Mouse (Mus musculus) cerebellum, adult (tissue): ENCODE measurements around the gene Tssk6.
A peak's percentile ranks its signal among the peaks of the same experiment; 100 is the strongest.

Experiments used
- ATAC-seq: cut with Nextera tagmentation; 2 replicates; pipeline ENCODE4 v1.9.2; 2017; ENCODE audit warnings: mild to moderate bottlenecking, moderate library complexity, mixed read lengths; ENCODE audit not compliant: insufficient number of reproducible peaks, low FRiP score, low TSS enrichment

The Tssk6 gene

DNA sequence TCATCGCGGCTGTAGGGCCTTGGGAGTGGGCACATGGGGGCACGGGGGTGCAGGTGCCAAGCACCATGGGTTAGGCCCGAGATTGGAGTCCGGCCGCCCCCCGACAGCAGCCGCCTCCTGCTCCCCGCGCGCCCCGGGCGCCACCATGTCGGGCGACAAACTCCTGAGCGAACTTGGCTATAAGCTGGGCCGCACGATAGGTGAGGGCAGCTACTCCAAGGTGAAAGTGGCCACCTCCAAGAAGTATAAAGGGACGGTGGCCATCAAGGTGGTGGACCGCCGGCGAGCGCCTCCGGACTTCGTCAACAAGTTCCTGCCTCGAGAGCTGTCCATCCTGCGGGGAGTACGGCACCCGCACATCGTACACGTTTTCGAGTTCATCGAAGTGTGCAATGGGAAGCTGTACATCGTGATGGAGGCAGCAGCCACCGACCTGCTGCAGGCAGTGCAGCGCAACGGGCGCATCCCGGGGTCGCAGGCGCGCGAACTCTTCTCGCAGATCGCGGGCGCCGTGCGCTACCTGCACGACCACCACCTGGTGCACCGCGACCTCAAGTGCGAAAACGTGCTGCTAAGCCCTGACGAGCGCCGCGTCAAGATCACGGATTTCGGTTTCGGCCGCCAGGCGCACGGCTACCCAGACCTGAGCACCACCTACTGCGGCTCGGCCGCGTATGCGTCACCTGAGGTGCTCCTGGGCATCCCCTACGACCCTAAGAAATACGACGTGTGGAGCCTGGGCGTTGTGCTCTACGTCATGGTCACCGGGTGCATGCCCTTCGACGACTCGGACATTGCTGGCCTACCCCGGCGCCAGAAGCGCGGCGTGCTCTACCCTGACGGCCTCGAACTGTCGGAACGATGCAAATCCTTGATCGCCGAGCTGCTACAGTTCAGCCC, at the start of gene Tssk6, which contains the start of the genes Ndufa13 and Yjefn3:
Gene Tssk6, plus strand, starts transcription at position 22 of the 900 bp plus-strand sequence.
Gene Ndufa13, minus strand, starts transcription at position 396 of the 900 bp plus-strand sequence.
Gene Yjefn3, minus strand, starts transcription at position 550 of the 900 bp plus-strand sequence.
- ATAC-seq, result 0 out of 2 replicates have a peak, but pooled peaks have one; percentile 7

DNA sequence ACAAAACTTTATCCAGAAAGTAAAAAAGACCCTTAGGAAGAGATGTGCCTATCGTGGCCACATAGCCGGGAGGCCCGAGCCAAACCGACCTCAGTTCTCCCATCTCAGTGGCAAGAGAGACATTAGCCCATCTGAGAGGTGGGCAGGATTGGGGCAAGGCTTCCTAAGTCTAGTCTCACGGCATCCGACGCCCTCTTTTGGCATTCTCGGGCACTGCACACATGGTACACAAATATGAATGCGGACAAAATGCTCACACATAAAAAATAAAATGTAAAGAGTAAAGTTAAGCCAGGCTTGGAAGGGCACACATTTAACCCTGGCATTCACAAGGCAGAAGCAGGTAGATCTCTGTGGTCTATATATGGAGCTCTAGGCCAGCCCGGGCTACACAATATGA, 48.1 kb upstream of the Tssk6 start:
- ATAC-seq, result no peak

DNA sequence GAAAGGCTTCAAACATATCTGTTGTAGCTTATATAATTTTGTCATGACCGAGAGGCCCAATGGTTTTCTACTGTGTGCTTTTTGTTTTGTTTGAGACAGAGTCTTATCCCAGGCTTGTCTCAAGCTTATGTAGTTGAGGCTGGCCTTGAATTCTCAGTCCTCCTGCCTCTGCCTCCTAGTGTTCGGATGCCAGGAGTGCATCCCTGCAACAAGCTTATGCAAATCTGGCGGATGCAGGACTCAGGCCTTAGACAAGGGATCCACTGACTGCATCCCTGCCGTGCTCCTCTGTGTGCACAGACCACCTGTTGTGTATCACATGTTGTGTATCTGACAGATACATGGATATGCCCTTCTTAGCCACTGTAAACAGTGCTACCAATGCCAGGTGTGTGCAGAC, 41.2 kb upstream of the Tssk6 start:
- ATAC-seq, result no peak

DNA sequence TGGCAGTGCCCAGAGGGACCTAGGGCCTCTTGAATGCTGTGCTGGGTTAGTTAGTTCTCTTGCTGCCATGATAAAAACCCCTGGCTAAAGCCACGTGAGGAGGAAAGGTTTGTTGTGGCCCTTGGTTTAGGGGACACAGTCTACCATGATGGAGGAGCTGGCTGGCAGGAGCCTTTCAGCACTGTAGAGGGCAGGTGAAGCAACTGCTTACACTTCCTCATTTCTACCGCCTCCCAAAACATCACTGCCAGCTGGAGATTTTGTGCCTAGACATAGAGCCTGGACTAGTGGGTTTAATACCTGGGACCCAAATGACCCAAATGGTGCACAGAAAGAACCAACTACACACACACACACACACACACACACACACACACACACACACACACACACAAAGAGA, 40.7 kb upstream of the Tssk6 start:
- ATAC-seq, result no peak

DNA sequence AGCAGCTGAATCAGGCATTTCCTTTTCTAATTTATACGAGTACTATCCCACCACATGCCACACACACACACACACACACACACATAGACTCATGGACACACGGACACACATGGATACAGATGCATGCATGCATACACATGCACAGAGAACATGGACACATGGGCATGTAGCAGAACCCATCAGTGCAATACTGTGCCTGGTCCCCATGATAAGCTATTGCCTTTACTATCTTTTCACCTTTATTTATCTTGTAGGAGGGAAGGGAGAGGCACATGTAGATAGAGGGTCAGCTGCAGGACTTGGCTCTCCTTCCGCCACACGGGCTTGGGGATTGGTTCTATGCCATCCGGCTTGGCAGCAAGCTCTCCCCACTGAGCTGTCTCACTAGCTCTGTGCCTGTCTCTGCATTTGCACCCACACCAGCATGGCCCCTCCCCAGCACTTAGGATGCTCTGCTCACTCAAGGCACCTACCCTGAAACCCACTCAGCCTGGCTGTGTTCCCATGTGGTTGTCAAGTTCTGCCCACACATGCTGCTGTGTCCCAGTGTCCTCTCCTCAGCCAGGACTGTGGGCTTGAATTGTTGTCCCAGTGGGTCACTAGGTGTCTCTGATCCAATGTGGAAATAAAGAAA, 38.5 kb upstream of the Tssk6 start:
- no peak for ATAC-seq

DNA sequence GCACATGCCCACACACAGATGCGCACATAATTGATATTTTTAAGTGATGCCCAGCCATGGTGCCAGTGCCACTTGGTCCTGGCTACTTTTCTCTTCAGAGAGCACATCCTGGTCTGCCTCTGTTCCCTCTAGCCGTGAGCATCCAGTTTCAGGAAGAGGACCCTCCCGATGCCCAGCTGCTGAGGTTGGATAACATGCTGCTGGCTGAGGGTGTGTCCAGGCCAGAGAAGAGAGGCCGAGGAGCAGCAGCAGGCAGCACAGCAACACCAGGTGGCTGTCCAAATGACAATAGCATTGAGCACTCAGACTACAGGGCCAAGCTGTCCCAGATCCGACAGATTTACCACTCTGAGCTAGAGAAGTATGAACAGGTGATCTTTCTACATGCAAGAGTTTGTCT, 37.8 kb upstream of the Tssk6 start:
- ATAC-seq, result no peak

DNA sequence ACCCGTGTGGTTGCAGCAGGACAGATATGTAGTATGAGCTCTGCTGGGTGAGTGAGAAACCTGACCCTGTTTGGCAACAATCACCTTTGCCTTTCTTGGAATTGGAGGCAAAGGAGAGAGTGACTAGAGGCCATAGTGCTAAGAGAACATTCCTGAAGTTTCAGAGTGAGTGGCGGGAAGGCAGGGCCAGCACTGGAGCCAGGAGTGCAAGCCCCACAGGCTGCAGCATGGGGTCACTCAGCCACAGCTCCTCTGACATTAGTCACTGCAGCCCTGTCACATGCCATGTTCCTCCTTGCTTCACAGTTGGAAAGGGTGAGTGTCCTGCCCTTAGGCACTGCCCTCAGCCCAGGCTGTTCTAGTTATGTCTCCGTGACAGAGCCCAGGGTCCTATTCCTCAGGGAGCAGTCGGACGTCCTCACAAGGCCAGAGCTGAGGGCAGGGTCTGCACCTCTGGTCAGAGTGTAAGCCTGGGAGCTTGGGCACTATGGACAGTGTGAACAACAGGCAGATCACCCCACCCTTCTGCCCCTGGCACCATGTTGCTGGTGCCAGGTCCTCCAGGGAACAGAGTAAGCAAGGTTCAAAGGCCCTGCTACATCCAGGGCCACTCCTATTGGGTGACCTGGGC, 34.2 kb upstream of the Tssk6 start:
- no peak for ATAC-seq

DNA sequence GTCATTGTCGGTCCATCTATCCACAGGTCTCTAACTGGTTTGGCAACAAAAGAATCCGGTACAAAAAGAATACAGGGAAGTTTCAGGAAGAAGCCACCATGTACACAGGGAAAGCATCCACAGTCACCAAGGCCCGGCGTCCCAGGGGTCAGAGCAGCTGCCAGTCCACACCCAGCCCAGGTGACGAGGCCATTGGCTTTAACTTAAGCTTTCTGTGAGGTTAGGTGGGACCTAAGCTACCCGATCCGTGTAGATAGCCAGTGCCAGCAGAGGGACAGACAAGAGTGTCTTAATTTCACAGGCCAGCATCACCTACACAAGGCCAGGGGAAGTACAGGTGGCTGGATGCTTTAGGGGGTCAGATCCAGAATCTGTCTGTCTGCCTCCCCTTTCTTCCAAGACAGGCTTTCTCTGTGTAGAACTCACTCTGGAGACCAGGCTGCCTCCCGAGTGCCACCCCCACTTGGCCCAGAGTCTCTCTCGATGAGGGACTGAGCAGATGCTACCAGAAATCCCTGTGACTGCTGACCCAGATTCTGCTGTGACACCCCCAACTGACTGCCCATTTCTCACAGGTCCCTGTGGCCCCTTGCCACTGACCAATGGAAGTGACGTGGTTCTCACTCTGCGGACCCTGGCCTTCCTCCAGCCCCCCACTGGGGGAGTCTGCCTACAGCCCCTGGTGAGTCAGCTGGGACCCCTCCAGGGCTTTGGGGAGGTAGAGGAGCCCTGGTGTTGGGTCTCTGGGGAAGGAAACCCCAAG, 31.8 kb upstream of the Tssk6 start:
- peak; percentile 54 for ATAC-seq

DNA sequence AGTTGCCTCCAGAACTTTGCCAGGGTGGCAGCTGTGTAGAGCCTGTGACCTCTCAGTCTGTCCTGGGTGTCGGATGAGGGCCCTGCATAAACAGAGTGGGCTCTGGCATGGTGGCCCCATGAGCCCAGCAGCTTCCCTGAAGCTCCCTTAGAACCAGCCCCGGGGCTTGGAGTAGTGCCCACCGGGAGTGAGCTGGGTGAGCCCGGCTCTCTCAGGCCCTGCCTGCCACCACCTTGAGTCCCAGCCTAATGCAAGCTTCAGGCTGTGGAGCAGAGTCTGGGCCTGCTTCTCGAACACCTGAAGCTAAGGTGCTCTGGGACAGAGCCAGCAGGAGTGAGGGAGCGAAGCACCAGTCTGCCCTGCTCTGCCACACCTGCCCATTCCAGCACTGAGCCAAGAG, 31.1 kb upstream of the Tssk6 start:
- ATAC-seq, result peak; percentile 9; the same call in 1 of the 2 replicates

DNA sequence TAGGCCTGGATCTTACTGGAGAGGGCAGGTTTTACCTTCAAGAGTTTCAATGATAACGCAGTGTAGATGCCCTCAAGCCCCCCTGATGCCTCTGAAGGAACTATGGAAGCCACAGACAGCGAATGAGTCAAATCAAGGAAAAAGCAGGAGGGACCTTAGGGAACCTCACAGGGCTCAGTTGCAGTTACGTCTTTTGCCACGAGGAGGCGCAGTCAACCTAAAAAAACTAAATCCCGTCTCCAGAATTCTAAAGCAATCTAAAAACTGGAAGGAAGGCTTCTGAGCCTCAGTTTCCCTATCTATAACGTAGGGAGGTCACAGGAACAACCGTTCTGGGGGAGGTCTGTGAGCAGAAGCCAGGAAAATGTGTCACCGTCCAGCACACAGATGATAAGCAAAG, 27.8 kb upstream of the Tssk6 start:
- ATAC-seq, result no peak

DNA sequence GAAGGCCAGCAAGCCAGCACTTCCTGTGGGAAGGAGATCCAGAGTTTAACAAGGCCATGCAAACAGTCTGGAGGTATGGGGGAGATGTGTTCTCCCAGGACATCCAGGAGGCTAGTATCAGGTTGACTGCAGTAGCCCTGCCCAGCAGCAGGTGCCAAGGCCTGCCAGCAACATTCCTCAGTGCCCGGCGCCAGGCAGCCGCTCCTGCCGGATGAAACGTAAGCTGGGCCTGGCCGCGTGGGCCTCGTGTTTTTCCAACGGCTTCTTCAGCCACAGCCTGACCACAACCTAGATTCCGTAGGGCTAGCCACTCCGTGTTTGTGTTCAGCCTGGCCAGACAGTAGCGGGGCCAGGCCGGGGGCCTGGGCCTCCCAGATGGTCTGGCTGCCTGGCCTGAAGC, 27.3 kb upstream of the Tssk6 start:
- no peak for ATAC-seq

DNA sequence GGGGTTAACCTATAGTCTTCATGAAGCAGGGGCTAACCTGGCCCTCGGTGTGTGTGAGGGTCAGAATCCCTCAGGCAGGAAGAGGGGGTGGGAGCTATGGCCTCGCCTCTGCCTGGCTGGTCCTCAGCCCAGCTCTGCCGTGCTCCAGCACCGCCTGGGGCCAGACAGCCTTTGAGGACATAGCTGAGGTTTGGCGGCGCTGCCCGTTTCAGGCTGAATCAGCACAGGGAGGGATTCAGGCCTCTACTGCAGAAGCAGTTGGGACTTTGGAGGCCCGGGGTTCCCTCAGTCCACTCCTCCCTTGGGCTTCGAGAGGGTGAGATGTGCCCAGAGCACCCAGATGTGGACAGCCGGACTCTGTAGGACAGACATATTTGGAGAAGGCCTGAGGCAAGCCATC, 25.9 kb upstream of the Tssk6 start:
- no peak for ATAC-seq

DNA sequence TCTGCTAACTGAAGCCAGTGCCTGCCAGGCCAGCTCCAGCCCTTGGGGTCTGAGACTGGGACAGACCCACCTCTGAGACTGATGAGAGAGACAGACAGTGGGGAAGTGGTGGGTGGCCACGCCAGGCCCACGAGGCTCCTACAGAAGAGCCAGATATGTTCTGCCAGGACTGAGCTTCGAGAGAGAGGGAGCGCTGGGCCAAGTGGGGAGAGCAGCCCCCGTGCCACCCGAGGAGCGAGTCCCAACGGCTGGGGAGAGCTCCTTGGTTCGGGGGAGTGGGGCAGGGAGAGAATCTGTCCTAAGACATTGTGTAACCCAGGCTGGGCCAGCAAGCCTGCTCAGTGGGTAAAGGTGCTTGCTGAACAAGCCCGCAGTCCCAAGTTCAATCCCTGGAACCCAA, 25.0 kb upstream of the Tssk6 start:
- ATAC-seq, result no peak

DNA sequence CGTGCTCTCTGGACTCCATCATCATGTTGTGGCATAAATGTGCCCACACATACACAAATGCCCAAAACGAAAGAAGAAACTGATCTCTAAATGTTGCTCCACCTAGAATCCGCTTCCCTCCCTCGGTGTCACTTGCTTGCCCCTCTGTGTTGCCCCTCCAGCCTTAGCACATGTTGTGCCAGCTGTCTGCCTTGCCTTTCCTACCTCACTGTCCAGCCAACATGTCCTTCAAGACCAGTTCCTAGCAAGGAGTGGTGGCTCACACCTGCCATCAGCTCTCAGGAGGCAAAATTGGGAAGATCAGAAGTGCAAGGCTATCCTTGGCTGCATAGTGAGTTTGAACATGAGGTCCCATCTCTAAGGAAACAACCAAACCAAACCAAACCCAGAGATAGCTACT, 24.6 kb upstream of the Tssk6 start:
- no peak for ATAC-seq

DNA sequence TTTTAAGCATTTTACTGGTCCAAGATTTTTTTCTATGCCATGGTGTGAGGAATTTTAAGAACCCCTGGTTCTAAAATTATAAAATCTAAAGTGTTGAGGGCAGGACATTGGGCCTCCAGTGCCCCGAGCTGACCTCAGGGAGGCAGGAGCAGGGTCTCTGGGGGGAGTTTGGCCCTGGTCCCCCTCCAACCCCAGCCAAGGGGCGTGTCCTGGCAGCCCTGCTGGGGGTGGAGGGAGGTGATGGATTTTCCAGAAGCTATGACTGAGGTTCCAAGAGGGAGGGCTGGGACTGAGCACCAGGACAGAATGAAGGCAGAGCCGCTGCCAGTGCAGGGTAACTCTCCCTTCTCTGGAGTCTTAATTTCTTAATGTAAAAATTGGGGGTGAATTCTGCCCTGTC, 24.0 kb upstream of the Tssk6 start:
- no peak for ATAC-seq

DNA sequence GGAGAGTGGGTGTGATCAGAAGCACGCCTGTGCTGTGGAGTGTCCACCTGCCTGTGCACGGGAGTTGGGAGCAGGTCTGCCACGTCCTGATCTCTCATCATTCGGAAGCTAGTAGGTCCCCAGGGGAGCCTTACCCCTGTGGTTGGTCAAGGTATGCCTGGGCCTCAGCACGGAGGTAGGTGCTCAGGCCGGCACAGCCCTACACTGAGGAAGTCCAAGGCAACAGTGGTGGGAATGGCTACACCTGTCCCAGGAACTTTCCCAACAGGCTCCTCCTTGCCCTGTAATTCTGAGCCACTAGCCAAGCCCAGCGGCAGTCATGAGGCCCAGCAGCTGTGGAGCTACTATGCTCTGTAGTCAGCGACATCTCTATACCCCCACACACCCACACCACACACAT, 22.3 kb upstream of the Tssk6 start:
- ATAC-seq, result no peak

DNA sequence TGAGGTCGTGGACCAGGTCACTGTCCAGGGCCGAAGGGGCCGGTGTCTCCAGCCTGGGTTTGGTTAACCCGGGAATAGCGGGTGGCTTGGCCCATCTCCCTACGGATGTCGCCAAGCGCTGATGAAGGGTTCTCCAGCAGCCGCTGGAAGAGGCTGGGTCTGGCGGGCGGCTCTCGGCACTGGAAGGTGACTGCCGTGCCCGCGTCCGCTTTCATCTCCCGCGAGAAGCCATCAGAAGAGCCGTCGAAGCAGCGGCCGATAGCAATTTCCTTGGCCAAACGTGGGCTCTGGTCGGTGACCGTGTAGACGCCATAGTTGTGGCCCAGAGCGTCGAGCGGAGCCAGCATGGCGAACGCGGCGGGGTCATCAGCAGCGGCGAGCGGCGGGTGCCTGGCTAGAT, 21.1 kb upstream of the Tssk6 start:
- no peak for ATAC-seq

DNA sequence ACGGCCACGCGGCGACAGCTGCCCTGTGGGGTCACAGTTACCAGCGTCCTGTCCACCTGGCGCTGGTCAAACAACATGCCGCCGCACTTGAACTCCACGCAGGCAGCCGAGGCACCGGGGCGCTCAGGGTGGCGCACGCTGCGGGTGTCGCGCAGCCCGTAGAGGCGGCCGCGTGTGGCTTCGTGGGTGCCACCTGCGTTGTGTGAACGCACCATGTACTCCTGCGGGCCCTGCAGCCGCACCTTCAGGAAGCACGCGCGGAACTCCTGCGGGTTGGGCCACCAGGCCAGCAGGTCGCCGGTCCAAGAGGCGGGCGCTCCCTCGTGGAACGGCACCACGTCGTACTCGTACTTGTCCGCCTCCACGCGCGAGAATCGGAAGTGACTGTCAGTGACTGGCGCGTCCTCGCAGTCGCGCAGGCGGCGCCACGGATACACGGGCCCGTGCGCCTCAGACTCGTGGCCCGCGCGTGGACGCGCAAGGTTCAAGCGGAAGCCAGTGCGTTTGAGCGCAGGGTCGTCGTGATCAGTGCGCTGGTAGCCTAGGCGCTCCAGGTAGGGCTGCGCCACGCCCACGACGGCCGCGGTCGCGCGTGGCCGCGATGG, 20.6 kb upstream of the Tssk6 start:
- ATAC-seq, result no peak

DNA sequence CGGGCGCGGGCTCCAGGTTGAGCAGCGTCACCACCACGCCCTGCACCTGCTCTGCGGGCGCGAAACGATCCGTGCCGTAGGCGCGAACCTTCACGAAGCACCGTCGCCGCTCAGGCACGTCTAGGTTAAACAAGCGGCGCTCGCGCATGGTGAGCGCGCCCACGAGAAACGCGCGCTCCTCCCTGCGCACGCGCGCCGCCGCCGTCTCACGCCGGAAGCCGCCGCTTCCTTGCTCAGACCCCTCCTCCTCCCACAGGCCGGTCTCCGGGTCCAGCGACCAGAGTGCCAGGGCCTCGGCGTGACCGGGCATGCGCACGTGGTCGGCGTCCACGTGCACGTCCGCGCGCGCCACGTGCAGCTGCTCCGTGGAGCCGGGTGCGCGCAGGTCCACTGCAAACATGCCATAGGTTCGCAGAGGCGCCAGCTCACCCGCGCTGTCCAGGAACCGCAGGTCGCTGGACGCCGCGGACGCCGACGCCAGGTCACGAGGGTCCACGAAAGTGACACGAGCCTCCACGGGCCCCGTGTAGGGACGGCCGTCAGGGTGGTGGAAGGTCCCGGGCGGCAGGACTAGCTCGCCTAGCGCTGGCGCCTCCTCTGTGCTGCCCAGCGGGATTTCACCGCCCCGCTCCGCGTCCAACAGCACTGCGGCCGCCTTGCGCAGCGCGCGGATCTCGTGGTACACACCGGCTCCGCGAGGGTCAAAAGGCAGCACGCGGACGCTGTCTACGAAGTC, 19.8 kb upstream of the Tssk6 start:
- no peak for ATAC-seq
